Mouse (Mus musculus): ENCODE data around the gene Slc22a3. TPM values are rescaled to one million over a fixed set of nuclear protein-coding genes. Genes with fewer than 3 reads are reported as not detected.

Gene Slc22a3
- polyA plus RNA-seq, 1 experiment from 2014 or later: 1.00 TPM

DNA sequence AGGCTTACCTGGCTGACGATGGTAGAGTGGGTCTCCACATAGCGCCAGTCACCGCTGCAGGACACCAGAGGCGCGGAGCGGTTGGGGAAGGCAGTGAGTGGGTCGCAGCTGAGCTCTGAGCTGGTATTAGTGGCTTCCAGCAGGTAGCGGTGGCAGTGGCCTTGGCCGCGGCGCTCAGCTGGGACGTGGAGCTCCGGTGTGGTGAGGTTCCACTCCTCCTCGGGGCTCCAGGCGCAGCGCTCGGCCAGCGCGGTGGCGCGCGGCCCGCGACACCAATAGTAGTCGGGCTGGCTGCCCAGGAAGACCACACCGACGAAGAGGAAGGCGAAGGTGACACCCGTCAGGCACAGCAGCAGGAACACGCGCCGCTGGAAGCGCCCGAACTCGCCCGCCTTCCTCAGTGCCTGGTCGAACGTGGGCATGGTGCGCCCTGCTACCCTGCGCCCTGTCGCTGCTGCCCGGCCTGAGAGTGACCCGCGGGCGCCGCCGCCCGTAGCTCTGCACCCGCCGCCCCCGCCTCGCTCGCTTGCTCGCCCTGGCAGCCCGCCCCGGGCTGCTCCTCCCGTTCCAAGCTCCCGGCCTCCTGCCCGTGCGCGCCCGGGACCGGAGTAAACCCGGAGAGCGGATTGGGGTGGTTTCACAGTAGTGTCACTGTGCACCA, 471 bp downstream of the Slc22a3 start:
- peak overlapping the region; percentile 70 for H3K4me2 ChIP-seq
- H3K4me3 ChIP-seq (replicated peaks): peak overlapping the region; percentile 40
- H3K9me3 ChIP-seq (replicated peaks): no peaks in the 10 kb centered on the region
- no peaks in the 10 kb centered on the region for H3K36me3 ChIP-seq
- no peak overlapping the region for H3K27ac ChIP-seq (replicated peaks)
- H3K27me3 ChIP-seq (replicated peaks): peaks cover 41% of the 10 kb centered on the region
- ATAC-seq (ENCODE audit: low FRiP score): no peak
- H3K9ac ChIP-seq (replicated peaks): no peak overlapping the region
- H3K4me1 ChIP-seq: peaks cover 9% of the 10 kb centered on the region
- WGBS: 2% methylated on average over 49 of the region's 65 CpGs

DNA sequence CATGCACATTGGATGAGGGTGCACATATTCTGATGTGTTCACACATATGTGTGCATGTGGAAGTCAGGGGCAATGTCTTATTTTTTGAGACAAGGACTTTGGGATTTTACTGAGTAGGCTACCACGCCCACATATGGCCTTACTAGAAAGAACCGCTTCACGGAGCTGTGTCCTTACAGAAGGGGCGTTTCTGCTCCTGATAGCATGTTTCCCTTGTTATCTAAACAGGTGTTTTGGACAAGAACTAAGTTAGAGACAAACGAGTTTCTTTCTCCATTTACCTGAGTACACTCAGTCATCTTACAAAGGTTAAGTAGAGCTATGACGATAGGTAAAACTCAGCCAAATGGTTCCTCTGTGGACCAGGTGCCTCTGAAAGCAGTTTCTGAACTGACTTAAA, 1.8 kb downstream of the Slc22a3 start:
- ATAC-seq (ENCODE audit: low FRiP score): no peak
- Histone ChIP-seq H3K9me3 (replicated peaks) (no peaks in the 10 kb centered on the region), H3K27ac (replicated peaks) (no peak overlapping the region), H3K36me3 (no peaks in the 10 kb centered on the region), H3K4me3 (replicated peaks) (no peak overlapping the region), H3K4me1 (peaks cover 9% of the 10 kb centered on the region), H3K4me2 (no peak overlapping the region), H3K27me3 (replicated peaks) (peaks cover 41% of the 10 kb centered on the region), H3K9ac (replicated peaks) (no peak overlapping the region)
- WGBS: 86% methylated on average over 6 of the region's 6 CpGs

DNA sequence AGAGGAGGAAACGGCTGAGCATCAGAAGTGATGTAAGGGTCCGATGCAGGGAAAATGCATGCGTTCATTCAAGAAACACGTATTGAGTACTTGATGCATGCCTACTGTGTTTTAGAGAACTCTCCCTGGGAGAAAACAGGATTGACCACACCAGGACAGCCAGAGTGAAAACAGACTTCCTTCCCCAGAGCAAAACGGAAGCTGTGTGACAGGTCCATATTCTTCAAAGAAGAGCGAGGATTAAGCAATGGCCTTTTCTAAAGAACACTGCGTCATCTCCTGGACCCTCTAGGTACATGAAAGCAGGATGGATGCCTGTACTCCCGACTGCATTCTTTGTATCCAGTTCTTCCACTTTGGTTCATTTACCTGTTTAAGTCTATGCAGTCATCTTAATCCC, 8.1 kb downstream of the Slc22a3 start:
- H3K4me1 ChIP-seq: no peaks in the 10 kb centered on the region
- no peak overlapping the region for H3K4me3 ChIP-seq (replicated peaks)
- H3K4me2 ChIP-seq: no peak overlapping the region
- WGBS: 89% methylated on average over 8 of the region's 8 CpGs
- H3K27ac ChIP-seq (replicated peaks): no peak overlapping the region
- H3K36me3 ChIP-seq: no peaks in the 10 kb centered on the region
- no peak overlapping the region for H3K9ac ChIP-seq (replicated peaks)
- no peaks in the 10 kb centered on the region for H3K27me3 ChIP-seq (replicated peaks)
- no peaks in the 10 kb centered on the region for H3K9me3 ChIP-seq (replicated peaks)
- no peak for ATAC-seq (ENCODE audit: low FRiP score)

DNA sequence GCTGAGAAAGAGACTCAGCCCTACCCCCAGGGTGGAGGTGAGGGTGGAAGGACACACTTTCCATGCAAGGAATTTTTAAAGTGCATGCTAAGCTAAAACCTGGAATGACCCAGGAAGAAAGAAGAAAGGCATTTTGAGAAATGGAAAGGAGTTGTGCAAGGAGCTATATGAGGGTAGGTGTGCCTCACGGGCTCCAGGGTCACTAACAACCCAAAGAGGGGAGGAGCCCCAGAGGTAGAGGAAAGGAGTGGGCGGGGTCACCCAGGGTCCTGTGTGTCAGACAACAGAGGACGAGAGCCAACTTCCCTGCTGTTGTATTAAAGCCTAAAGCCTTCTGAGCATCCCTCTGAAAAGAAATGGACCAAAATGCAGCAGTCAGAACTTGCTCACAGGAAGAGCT, 11.9 kb downstream of the Slc22a3 start:
- no peak overlapping the region for H3K4me2 ChIP-seq
- no peak for ATAC-seq (ENCODE audit: low FRiP score)
- no peak overlapping the region for H3K4me3 ChIP-seq (replicated peaks)
- H3K36me3 ChIP-seq: no peaks in the 10 kb centered on the region
- 58% methylated on average over 3 of the region's 3 CpGs for WGBS
- H3K27ac ChIP-seq (replicated peaks): no peak overlapping the region
- no peak overlapping the region for H3K9ac ChIP-seq (replicated peaks)
- H3K9me3 ChIP-seq (replicated peaks): no peaks in the 10 kb centered on the region
- no peaks in the 10 kb centered on the region for H3K4me1 ChIP-seq
- no peaks in the 10 kb centered on the region for H3K27me3 ChIP-seq (replicated peaks)

DNA sequence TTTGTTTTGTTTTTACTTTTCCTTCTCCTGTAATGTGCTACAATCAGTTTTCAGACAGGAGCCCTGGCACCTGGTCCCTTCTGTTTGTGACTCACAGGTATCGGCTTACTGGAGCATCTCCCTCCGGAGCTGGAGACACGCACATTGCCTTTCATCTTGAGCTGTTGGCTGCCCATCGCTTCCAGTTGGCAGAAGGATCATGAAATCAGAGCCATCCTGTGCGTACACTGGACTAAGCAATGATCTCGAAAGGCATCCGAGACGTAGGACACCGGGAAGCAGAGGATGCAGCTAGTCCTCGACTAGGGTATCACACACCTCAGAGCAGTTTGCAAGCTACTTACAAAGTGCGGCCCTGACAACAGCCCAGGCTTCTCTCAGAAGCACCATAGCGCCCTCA, 15.9 kb downstream of the Slc22a3 start:
- no peak overlapping the region for H3K27ac ChIP-seq (replicated peaks)
- H3K4me2 ChIP-seq: no peak overlapping the region
- H3K27me3 ChIP-seq (replicated peaks): no peaks in the 10 kb centered on the region
- H3K9ac ChIP-seq (replicated peaks): no peak overlapping the region
- ATAC-seq (ENCODE audit: low FRiP score): no peak
- no peaks in the 10 kb centered on the region for H3K36me3 ChIP-seq
- no peaks in the 10 kb centered on the region for H3K4me1 ChIP-seq
- H3K4me3 ChIP-seq (replicated peaks): no peak overlapping the region
- H3K9me3 ChIP-seq (replicated peaks): no peaks in the 10 kb centered on the region
- WGBS: 89% methylated on average over 12 of the region's 12 CpGs

DNA sequence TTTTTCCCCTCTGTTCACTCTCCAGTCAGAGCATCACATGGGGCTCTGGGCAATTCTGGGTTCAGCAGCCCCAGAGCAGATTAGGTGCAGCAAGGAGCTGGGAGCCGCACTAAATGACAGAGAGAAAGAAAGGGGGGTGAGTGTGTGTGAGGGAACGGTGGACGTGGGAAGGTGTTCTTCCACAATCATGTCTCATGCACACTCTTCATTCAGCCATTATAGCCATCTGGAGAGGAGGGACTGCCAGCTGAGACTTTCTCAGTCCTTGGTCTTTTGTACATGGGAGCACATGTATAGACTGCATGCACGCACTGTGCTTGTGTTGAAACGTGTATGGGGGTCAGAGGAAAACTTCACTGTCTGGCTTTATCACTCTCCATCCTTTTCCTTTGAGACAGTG, 17.6 kb downstream of the Slc22a3 start:
- no peaks in the 10 kb centered on the region for H3K9me3 ChIP-seq (replicated peaks)
- 80% methylated on average over 5 of the region's 5 CpGs for WGBS
- no peak overlapping the region for H3K9ac ChIP-seq (replicated peaks)
- no peak overlapping the region for H3K4me2 ChIP-seq
- no peaks in the 10 kb centered on the region for H3K36me3 ChIP-seq
- ATAC-seq (ENCODE audit: low FRiP score): no peak
- no peak overlapping the region for H3K4me3 ChIP-seq (replicated peaks)
- no peaks in the 10 kb centered on the region for H3K27me3 ChIP-seq (replicated peaks)
- no peaks in the 10 kb centered on the region for H3K4me1 ChIP-seq
- H3K27ac ChIP-seq (replicated peaks): no peak overlapping the region

DNA sequence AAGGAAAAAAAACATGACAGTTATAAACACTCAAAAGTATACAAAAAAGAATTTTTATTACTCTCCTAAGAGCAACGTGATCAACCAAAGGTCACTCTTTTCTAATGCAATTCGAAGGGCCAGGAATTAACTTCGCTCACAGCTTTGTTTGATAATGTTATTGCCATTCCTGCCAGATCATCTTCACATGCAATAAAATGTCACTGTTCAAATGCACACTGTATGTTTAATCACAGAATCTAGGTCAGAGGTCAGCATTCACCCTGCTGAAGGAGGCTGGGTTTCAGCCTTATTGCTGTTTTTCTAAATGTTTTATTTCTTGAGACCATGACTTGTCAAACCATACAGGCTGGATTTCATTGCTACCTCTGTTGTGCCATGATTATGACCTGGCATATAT, 21.8 kb downstream of the Slc22a3 start:
- H3K4me3 ChIP-seq (replicated peaks): no peak overlapping the region
- H3K36me3 ChIP-seq: no peaks in the 10 kb centered on the region
- no peaks in the 10 kb centered on the region for H3K4me1 ChIP-seq
- no peak overlapping the region for H3K9ac ChIP-seq (replicated peaks)
- WGBS: 85% methylated on average over 3 of the region's 3 CpGs
- no peak overlapping the region for H3K4me2 ChIP-seq
- no peaks in the 10 kb centered on the region for H3K9me3 ChIP-seq (replicated peaks)
- no peak overlapping the region for H3K27ac ChIP-seq (replicated peaks)
- no peak for ATAC-seq (ENCODE audit: low FRiP score)
- H3K27me3 ChIP-seq (replicated peaks): no peaks in the 10 kb centered on the region

DNA sequence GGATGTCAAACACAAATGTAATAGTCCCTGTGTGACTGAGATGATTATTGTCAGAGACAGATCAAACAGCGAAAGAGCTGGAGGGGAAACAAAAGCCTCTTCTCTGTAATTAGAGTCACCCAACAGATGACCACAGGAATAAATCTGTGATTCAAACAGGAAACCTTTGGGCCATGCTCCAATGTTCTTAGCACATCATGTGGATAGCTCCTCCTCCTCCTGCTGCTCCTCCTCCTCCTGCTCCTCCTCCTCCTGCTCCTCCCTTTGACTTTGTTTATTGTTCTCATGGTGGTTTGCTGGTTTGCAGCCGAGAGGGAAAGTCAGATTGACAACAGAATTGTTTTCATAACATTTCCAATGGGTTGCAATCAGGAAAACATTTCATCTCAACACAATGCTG, 28.1 kb downstream of the Slc22a3 start:
- no peak overlapping the region for H3K4me3 ChIP-seq (replicated peaks)
- 23% methylated on average over 2 of the region's 2 CpGs for WGBS
- no peak overlapping the region for H3K27ac ChIP-seq (replicated peaks)
- H3K9me3 ChIP-seq (replicated peaks): no peaks in the 10 kb centered on the region
- no peaks in the 10 kb centered on the region for H3K36me3 ChIP-seq
- no peak for ATAC-seq (ENCODE audit: low FRiP score)
- no peaks in the 10 kb centered on the region for H3K4me1 ChIP-seq
- H3K4me2 ChIP-seq: no peak overlapping the region
- no peak overlapping the region for H3K9ac ChIP-seq (replicated peaks)
- no peaks in the 10 kb centered on the region for H3K27me3 ChIP-seq (replicated peaks)

DNA sequence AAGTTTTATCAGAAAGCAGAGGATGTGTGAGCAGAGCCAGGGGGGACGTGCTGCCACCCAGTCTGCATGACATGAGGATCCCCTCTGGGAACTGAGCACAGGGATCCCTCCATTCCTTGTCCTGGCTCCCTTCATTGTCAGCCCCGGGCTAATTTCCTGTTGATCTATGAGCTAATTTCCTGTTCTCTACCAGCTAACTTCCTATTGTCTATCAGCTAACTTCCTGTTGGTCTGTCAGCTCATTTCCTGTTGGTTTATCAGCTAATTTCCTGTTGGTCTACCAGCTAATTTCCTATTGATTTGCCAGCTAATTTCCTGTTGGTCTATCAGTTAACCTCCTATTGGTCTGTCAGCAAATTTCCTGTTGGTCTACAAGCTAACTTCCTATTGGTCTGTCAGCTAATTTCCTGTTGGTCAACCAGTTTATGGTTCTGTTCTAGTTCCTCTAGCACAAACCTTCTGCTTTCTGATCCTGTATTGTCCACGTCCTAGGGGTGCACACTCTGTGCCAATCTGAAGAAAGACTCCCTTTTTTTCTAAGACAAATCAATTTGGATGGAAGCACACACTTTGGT, 32.9 kb downstream of the Slc22a3 start:
- no peaks in the 10 kb centered on the region for H3K4me1 ChIP-seq
- 79% methylated on average over 3 of the region's 3 CpGs for WGBS
- no peak overlapping the region for H3K9ac ChIP-seq (replicated peaks)
- H3K36me3 ChIP-seq: no peaks in the 10 kb centered on the region
- no peaks in the 10 kb centered on the region for H3K27me3 ChIP-seq (replicated peaks)
- no peak overlapping the region for H3K4me2 ChIP-seq
- no peak overlapping the region for H3K4me3 ChIP-seq (replicated peaks)
- ATAC-seq (ENCODE audit: low FRiP score): no peak
- no peak overlapping the region for H3K27ac ChIP-seq (replicated peaks)
- H3K9me3 ChIP-seq (replicated peaks): no peaks in the 10 kb centered on the region

DNA sequence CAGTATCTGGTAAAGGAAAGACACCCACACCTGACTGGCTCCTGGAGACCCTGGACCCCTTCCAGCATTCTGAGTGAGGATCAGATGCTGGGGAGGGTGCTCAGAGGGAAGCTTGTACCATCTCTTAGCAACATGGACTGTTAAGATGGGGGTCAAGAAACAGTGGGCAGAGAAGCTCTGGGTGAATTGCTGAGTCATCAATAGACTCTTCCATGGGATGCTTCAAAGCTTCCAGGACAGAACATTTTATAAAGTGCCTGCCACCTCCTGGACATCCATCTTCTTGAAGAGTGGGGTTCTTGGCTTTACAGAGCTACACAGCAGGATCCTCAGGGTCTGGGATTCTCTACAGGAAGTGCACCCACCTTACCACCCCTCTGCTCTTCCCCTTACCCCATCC, 35.0 kb downstream of the Slc22a3 start:
- ATAC-seq (ENCODE audit: low FRiP score): no peak
- H3K9me3 ChIP-seq (replicated peaks): no peaks in the 10 kb centered on the region
- no peaks in the 10 kb centered on the region for H3K36me3 ChIP-seq
- H3K27ac ChIP-seq (replicated peaks): no peak overlapping the region
- H3K27me3 ChIP-seq (replicated peaks): no peaks in the 10 kb centered on the region
- H3K4me3 ChIP-seq (replicated peaks): no peak overlapping the region
- H3K4me2 ChIP-seq: no peak overlapping the region
- no peaks in the 10 kb centered on the region for H3K4me1 ChIP-seq
- H3K9ac ChIP-seq (replicated peaks): no peak overlapping the region

DNA sequence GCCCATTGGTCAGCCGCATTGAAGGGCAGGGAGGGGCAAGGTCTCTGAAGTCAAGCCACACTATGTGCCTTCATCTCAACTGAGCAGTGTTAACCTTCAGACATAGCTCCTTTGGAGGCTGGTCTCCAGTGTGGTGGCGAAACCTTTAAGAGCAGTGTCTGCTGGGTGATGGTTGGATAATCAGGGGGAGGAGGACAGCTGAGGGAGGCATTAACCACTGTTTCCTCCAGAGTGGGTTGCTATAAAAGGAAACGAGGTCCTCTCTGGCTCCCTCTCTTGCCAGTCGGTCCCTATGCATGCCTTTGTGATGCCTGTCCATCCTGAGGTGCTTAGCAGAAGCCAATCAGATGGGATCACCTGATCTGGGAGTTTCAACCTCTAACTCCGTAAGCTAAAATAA, 38.8 kb downstream of the Slc22a3 start:
- Histone ChIP-seq H3K9ac (replicated peaks) (no peak overlapping the region), H3K27ac (replicated peaks) (no peak overlapping the region), H3K4me3 (replicated peaks) (no peak overlapping the region), H3K4me1 (no peaks in the 10 kb centered on the region), H3K4me2 (no peak overlapping the region), H3K36me3 (no peaks in the 10 kb centered on the region), H3K27me3 (replicated peaks) (no peaks in the 10 kb centered on the region), H3K9me3 (replicated peaks) (no peaks in the 10 kb centered on the region)
- no peak for ATAC-seq (ENCODE audit: low FRiP score)
- WGBS: 78% methylated on average over 5 of the region's 5 CpGs

DNA sequence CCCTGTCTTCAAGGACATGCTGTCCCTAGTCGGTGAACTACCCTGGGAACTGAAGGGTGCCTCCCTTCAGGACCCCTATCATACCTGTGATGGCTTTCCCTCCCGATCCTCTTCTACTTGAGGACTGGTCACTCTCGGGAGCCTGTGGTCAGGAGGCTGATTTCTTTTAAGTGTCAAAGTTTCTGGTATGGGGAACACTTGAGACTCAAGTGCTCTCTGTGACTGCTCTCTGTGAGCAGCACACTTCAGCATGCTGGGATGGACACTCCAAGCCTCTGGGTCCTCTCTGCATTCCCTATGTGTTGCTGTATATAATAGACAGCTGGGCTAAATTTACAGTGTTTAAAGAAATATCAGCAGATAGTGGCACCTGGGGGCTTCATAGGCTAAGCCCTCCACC, 39.9 kb downstream of the Slc22a3 start:
- 85% methylated on average over 3 of the region's 3 CpGs for WGBS

More for the DNA sequence above, 39.9 kb downstream of the Slc22a3 start:
- Histone ChIP-seq H3K4me1 (no peaks in the 10 kb centered on the region), H3K27ac (replicated peaks) (no peak overlapping the region), H3K9me3 (replicated peaks) (no peaks in the 10 kb centered on the region), H3K36me3 (no peaks in the 10 kb centered on the region), H3K4me2 (no peak overlapping the region), H3K9ac (replicated peaks) (no peak overlapping the region), H3K27me3 (replicated peaks) (no peaks in the 10 kb centered on the region), H3K4me3 (replicated peaks) (no peak overlapping the region)
- no peak for ATAC-seq (ENCODE audit: low FRiP score)

Measured in neural tube, embryonic 15.5 days (tissue).